ENCODE assay signal across 8 mouse cellular contexts in genomic region chr11:5100283-5100682, GRCm38 (mm10). TPM values are rescaled to one million over a fixed set of nuclear protein-coding genes. Genes with fewer than 3 reads are reported as not detected.
A peak's percentile ranks its signal among the peaks of the same experiment; 100 is the strongest.
DNase-seq lines count a peak whose midpoint lies in the region; ATAC-seq and TF ChIP-seq lines count a peak whose summit lies in the region.

No protein-coding gene starts in this region.

- H3K27ac ChIP-seq in thymus, adult 2 months (ENCODE audit: control insufficient read depth, insufficient read depth, low read length): no peak overlapping the region
- peak overlapping the region; percentile 96 for H3K27ac ChIP-seq in liver, embryonic 11.5 days (ENCODE audit: low read depth, low read length)

- H3K4me2 ChIP-seq in liver, embryonic 11.5 days: peak overlapping the region; percentile 94

- peak; percentile 48 for DNase-seq in cerebellum, adult 9-10 months
- no peak for DNase-seq in thymus, adult 2 months
- DNase-seq in thymus, postnatal 0 days (ENCODE audit: low spot score): no peak
- no peak for DNase-seq in liver, embryonic 11.5 days (ENCODE audit: low spot score)
- DNase-seq in left cerebral cortex, postnatal 25 days (ENCODE audit: low spot score in 2 of 2): no peak
- DNase-seq in natural killer cell, adult 2 months (ENCODE audit: low spot score in 2 of 2): no peak

- WGBS in thymus, adult 2 months: 6% methylated on average over 7 of the region's 7 CpGs
- 3% methylated on average over 7 of the region's 7 CpGs for WGBS in liver, embryonic 11.5 days

- no peak for TF ChIP-seq POLR2A in thymus, adult 2 months (IDR thresholded peaks at IDR 0.05; ENCODE audit: control insufficient read depth, extremely low read depth, insufficient read depth, low read length, poor library complexity)

- ATAC-seq in cerebellum, adult (ENCODE audit: insufficient number of reproducible peaks, low FRiP score, low TSS enrichment): no peak
- no peak for ATAC-seq in liver, embryonic 11.5 days (replicated peaks; ENCODE audit: low FRiP score)
- ATAC-seq in erythroid progenitor cell, adult 5-6 weeks (replicated peaks; ENCODE audit: low FRiP score, poor library complexity, severe bottlenecking): no peak

- intact Hi-C loops in left cerebral cortex, postnatal 25 days (cut with DNase I): no loop called here

- H3K4me1 ChIP-seq in thymus, adult 2 months (replicated peaks; ENCODE audit: control insufficient read depth, insufficient read depth, low read length): peaks cover 15% of the 10 kb centered on the region
- peaks cover 38% of the 10 kb centered on the region for H3K4me1 ChIP-seq in liver, embryonic 11.5 days (replicated peaks; ENCODE audit: control insufficient read depth, insufficient read depth, low read length)

- peak overlapping the region; percentile 100 for H3K9ac ChIP-seq in liver, embryonic 11.5 days (ENCODE audit: low read depth, low read length)

- H3K27me3 ChIP-seq in thymus, adult 2 months (ENCODE audit: control insufficient read depth, insufficient read depth, low read length): no peaks in the 10 kb centered on the region
- no peaks in the 10 kb centered on the region for H3K27me3 ChIP-seq in liver, embryonic 11.5 days (replicated peaks; ENCODE audit: control insufficient read depth, insufficient read depth, low read length)

- peak overlapping the region; percentile 79 for H3K4me3 ChIP-seq in thymus, adult 2 months (ENCODE audit: control insufficient read depth, insufficient read depth, low read length)
- H3K4me3 ChIP-seq in liver, embryonic 11.5 days (ENCODE audit: low read depth, low read length): peak overlapping the region; percentile 96

- H3K36me3 ChIP-seq in thymus, adult 2 months (ENCODE audit: control insufficient read depth, insufficient read depth, low read length): no peaks in the 10 kb centered on the region
- peaks cover 7% of the 10 kb centered on the region; the same call in 1 of the 2 replicates for H3K36me3 ChIP-seq in liver, embryonic 11.5 days (ENCODE audit: control insufficient read depth, insufficient read depth, low read length)

- TF ChIP-seq CTCF in thymus, adult 2 months (IDR thresholded peaks at IDR 0.05; ENCODE audit: borderline replicate concordance, control insufficient read depth, extremely low read depth, insufficient read depth, low read length, poor library complexity): no peak

- H3K9me3 ChIP-seq in liver, embryonic 11.5 days (ENCODE audit: control insufficient read depth, low read length): no peaks in the 10 kb centered on the region

RNA-seq across cellular contexts. Expression of gene Ewsr1, which starts 1.2 kb away (rescaled TPM):
- polyA plus RNA-seq in thymus, adult 2 months (2012; rRNA removed): 1,137 and 1,289 TPM in 2 replicates
- 501 and 565 TPM in 2 replicates for polyA plus RNA-seq in thymus, postnatal 0 days (2015; fragmentation: Nextera tagmentation; extraction: Ambion mirVana)
- polyA plus RNA-seq in liver, embryonic 11.5 days (2014; fragmentation: Nextera tagmentation; extraction: Ambion mirVana): 363 and 367 TPM in 2 replicates
- 242 and 276 TPM in 2 replicates for total RNA-seq in erythroid progenitor cell, adult 5-6 weeks (2015; ENCODE audit: low replicate concordance)
- 439 and 531 TPM in 2 replicates for total RNA-seq in erythroid progenitor cell, adult 5-6 weeks (2017; ENCODE audit: low replicate concordance)
- total RNA-seq in left cerebral cortex, postnatal 25 days (2021): 100 to 1,000 TPM; 259 to 301 TPM

RNA-seq across cellular contexts. Expression of gene Rhbdd3, which starts 1.6 kb away (rescaled TPM):
- polyA plus RNA-seq in thymus, adult 2 months (2012; rRNA removed): 28.6 and 31.3 TPM in 2 replicates
- 17.9 and 19.8 TPM in 2 replicates for polyA plus RNA-seq in thymus, postnatal 0 days (2015; fragmentation: Nextera tagmentation; extraction: Ambion mirVana)
- 27.0 and 29.1 TPM in 2 replicates for polyA plus RNA-seq in liver, embryonic 11.5 days (2014; fragmentation: Nextera tagmentation; extraction: Ambion mirVana)
- total RNA-seq in erythroid progenitor cell, adult 5-6 weeks (2015; ENCODE audit: low replicate concordance): 2.2 and 23.5 TPM in 2 replicates
- total RNA-seq in erythroid progenitor cell, adult 5-6 weeks (2017; ENCODE audit: low replicate concordance): 3.6 and 4.6 TPM in 2 replicates
- 10 to 100 TPM; 20.9 to 21.0 TPM for total RNA-seq in left cerebral cortex, postnatal 25 days (2021)

RNA-seq across cellular contexts. Expression of gene Gas2l1, which starts 35.2 kb away (rescaled TPM):
- 24.9 and 27.3 TPM in 2 replicates for polyA plus RNA-seq in thymus, adult 2 months (2012; rRNA removed)
- 12.0 and 12.2 TPM in 2 replicates for polyA plus RNA-seq in thymus, postnatal 0 days (2015; fragmentation: Nextera tagmentation; extraction: Ambion mirVana)
- 41.9 and 46.5 TPM in 2 replicates for polyA plus RNA-seq in liver, embryonic 11.5 days (2014; fragmentation: Nextera tagmentation; extraction: Ambion mirVana)
- 0.42 and 2.2 TPM in 2 replicates for total RNA-seq in erythroid progenitor cell, adult 5-6 weeks (2015; ENCODE audit: low replicate concordance)
- 1.7 TPM in 1 of 2 replicates, not detected in the other for total RNA-seq in erythroid progenitor cell, adult 5-6 weeks (2017; ENCODE audit: low replicate concordance)
- total RNA-seq in left cerebral cortex, postnatal 25 days (2021): 10 to 100 TPM; 82.5 to 95.0 TPM

RNA-seq across cellular contexts. Expression of gene Rasl10a, which starts 42.4 kb away (rescaled TPM):
- 5.1 and 6.5 TPM in 2 replicates for polyA plus RNA-seq in thymus, adult 2 months (2012; rRNA removed)
- 4.2 and 5.9 TPM in 2 replicates for polyA plus RNA-seq in thymus, postnatal 0 days (2015; fragmentation: Nextera tagmentation; extraction: Ambion mirVana)
- 0.75 and 1.3 TPM in 2 replicates for polyA plus RNA-seq in liver, embryonic 11.5 days (2014; fragmentation: Nextera tagmentation; extraction: Ambion mirVana)
- not detected in 2 replicates for total RNA-seq in erythroid progenitor cell, adult 5-6 weeks (2015; ENCODE audit: low replicate concordance)
- total RNA-seq in erythroid progenitor cell, adult 5-6 weeks (2017; ENCODE audit: low replicate concordance): 1.5 TPM in 1 of 2 replicates, not detected in the other
- total RNA-seq in left cerebral cortex, postnatal 25 days (2021): 10 to 100 TPM; 68.0 to 80.4 TPM

RNA-seq across cellular contexts. Expression of gene Emid1, which starts 51.8 kb away (rescaled TPM):
- 56.7 and 74.0 TPM in 2 replicates for polyA plus RNA-seq in thymus, adult 2 months (2012; rRNA removed)
- polyA plus RNA-seq in thymus, postnatal 0 days (2015; fragmentation: Nextera tagmentation; extraction: Ambion mirVana): 46.1 and 51.0 TPM in 2 replicates
- 14.6 and 16.5 TPM in 2 replicates for polyA plus RNA-seq in liver, embryonic 11.5 days (2014; fragmentation: Nextera tagmentation; extraction: Ambion mirVana)
- not detected in 2 replicates for total RNA-seq in erythroid progenitor cell, adult 5-6 weeks (2015; ENCODE audit: low replicate concordance)
- total RNA-seq in erythroid progenitor cell, adult 5-6 weeks (2017; ENCODE audit: low replicate concordance): 0.90 and 5.5 TPM in 2 replicates
- total RNA-seq in left cerebral cortex, postnatal 25 days (2021): 10 to 100 TPM in 1 of 2 experiments, 1 to 10 TPM in 1; 9.7 to 11.8 TPM
